Mouse (Mus musculus): ENCODE results near the gene Pkp4.

DNA sequence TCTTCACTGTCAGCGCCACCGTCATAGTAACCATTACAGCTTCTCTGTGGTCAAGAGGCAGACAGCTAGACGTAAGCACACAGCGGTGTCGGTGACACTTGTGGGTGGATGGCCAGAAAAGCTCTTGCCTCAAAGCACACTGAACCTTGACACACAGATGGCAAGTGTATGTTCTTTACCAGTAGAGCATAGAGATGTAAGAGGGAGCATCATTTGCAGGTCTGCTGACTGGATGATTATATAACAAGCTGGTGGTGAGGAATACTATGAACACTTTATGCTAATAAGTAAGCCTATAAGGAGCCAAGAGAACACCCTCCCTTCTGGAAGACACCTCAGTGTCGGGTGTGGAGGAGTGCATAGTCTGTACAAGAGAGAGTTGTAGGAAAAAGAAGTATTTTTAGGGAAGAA is 98.2 kb downstream of the Pkp4 start:
- TF ChIP-seq EP300 (IDR thresholded peaks at IDR 0.05; ENCODE audit: low read depth), result no peak
- TF ChIP-seq CTCF (IDR thresholded peaks at IDR 0.05; ENCODE audit: low read depth), result no peak

Data from liver, postnatal 0 days (tissue).